Mouse (Mus musculus) brain, embryonic 18.5 days (tissue): ENCODE measurements around the gene Btrc.
"Not testable (repeated sequence)": the region's sequence is repeated elsewhere in the genome, so short reads cannot be mapped to it uniquely, and the experiment has no call there.

Source experiments
- DNase-seq: peaks from one replicate; pipeline ENCODE4 v3.0.0-alpha.2; 2012; ENCODE audit warnings: low read depth, low spot score

Gene Btrc

GRCm38 (mm10) chr19:45530200-45530995 lies 166.9 kb downstream of the Btrc start:
- no peak for DNase-seq

- DNase-seq: no peak
Observed at GRCm38 (mm10) chr19:45531554-45531953, 168.0 kb downstream of the Btrc start.

GRCm38 (mm10) chr19:45533617-45534016 lies 170.1 kb downstream of the Btrc start:
- no peak for DNase-seq

GRCm38 (mm10) chr19:45535214-45535735 lies 171.7 kb downstream of the Btrc start:
- DNase-seq: no peak

GRCm38 (mm10) chr19:45535929-45536328 lies 172.4 kb downstream of the Btrc start:
- DNase-seq: no peak

GRCm38 (mm10) chr19:45537505-45537904 lies 174.0 kb downstream of the Btrc start:
- no peak for DNase-seq

- DNase-seq: no peak
Observed at GRCm38 (mm10) chr19:45540657-45541408, 177.3 kb downstream of the Btrc start.

GRCm38 (mm10) chr19:45541409-45542041 lies 178.0 kb downstream of the Btrc start:
- peak; percentile 24 for DNase-seq

- DNase-seq: no peak
Observed at GRCm38 (mm10) chr19:45542061-45542460, 178.5 kb downstream of the Btrc start.

- no peak for DNase-seq
Observed at GRCm38 (mm10) chr19:45544152-45544924, 180.8 kb downstream of the Btrc start.

GRCm38 (mm10) chr19:45544925-45545321 lies 181.4 kb downstream of the Btrc start:
- DNase-seq: peak; percentile 24

- DNase-seq: not testable (repeated sequence)
Observed at GRCm38 (mm10) chr19:45548196-45548595, 184.7 kb downstream of the Btrc start.

GRCm38 (mm10) chr19:45549128-45549915 lies 185.8 kb downstream of the Btrc start:
- DNase-seq: no peak

GRCm38 (mm10) chr19:45549948-45550347 lies 186.4 kb downstream of the Btrc start:
- DNase-seq: no peak

GRCm38 (mm10) chr19:45552187-45552586 lies 188.7 kb downstream of the Btrc start:
- no peak for DNase-seq

- no peak for DNase-seq
Observed at GRCm38 (mm10) chr19:45554136-45554535, 190.6 kb downstream of the Btrc start.

GRCm38 (mm10) chr19:45560153-45560890 lies 196.8 kb downstream of the Btrc start, which contains the start of the genes Poll and Gm17018:
Poll (minus strand) TSS chr19:45560531.
Gm17018 (plus strand) TSS chr19:45560615.
- peak; percentile 69 for DNase-seq

- DNase-seq: no peak
Observed at GRCm38 (mm10) chr19:45565925-45566715, 202.6 kb downstream of the Btrc start.

GRCm38 (mm10) chr19:45567367-45567766 lies 203.8 kb downstream of the Btrc start:
- DNase-seq: no peak
